Mouse (Mus musculus): Measurements from ENCODE around the gene Smad6.

GRCm38 (mm10) chr9:63909618-63910017 lies 112.2 kb downstream of the Smad6 start:
- TF ChIP-seq MAFK (IDR thresholded peaks at IDR 0.05; ENCODE audit: insufficient read depth, low read depth, low read length) = no peak
- no peak for TF ChIP-seq ZC3H11A (IDR thresholded peaks at IDR 0.05; ENCODE audit: borderline replicate concordance, low read depth, low read length)
- no peak for TF ChIP-seq CHD2 (IDR thresholded peaks at IDR 0.05; ENCODE audit: low read depth, low read length)
- TF ChIP-seq HCFC1 (IDR thresholded peaks at IDR 0.05; ENCODE audit: borderline replicate concordance, insufficient read depth, low read length) = no peak

Data from ES-E14 (cell line).